Mouse (Mus musculus) cerebellum, adult 8-10 months (tissue): Measurements from ENCODE around the gene Gm42906.

Source experiments
- DNase-seq: peaks from one replicate; pipeline ENCODE4 v3.0.0; 2022

The Gm42906 gene

GRCm38 (mm10) chr5:151020031-151020820 lies 407.7 kb downstream of the Gm42906 start:
- no peak for DNase-seq

GRCm38 (mm10) chr5:151018959-151019358 lies 409.0 kb downstream of the Gm42906 start:
- no peak for DNase-seq

- DNase-seq = no peak
Measured at GRCm38 (mm10) chr5:151018450-151018849, 409.5 kb downstream of the Gm42906 start.
